Mouse (Mus musculus): Measurements from ENCODE around the gene Aim2.

Gene Aim2

DNA sequence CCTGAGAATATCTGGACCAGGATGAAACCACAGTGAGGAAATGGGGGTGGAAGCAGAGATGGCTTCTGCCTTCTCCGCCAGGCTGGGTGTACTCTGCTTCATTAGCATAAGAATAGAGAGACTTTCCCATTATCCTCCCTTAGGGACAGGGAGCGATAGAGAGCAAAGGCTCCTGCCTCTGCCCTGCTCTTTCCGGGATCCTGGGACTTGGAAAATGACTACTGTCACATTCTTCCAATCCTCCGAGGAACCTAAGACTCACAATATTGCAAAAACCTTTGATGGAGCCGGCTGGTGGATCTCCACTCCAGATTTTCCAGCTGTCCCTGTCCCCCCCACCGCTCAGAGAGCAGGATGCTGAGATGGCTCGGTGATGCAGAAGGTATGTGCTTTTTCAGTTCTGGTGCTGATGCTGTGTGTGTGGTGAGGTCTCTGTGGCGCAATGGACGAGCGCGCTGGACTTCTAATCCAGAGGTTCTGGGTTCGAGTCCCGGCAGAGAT is 39.3 kb downstream of the Aim2 start:
- no peak for DNase-seq (ENCODE audit: low read depth, low spot score)

DNA sequence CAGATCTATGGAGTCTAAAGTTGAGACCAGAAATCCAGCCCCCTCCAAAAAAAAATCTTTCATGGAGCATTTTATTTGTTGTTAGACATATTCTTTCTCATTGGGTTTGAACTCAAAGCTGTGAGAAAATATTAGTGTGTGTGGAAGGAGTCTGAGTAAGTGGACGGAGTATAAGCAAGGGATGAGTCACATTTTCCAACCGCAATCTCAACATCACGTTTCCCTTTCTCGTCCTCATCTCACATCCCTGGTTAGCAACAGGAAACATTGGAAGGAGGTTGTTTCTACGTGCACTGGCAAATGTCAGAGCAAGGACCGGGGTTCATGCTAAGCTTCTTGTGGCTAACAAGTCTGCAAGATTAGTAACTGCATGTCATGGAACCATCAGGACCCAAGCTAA is 41.1 kb downstream of the Aim2 start:
- DNase-seq (ENCODE audit: low read depth, low spot score) = peak; percentile 68

DNA sequence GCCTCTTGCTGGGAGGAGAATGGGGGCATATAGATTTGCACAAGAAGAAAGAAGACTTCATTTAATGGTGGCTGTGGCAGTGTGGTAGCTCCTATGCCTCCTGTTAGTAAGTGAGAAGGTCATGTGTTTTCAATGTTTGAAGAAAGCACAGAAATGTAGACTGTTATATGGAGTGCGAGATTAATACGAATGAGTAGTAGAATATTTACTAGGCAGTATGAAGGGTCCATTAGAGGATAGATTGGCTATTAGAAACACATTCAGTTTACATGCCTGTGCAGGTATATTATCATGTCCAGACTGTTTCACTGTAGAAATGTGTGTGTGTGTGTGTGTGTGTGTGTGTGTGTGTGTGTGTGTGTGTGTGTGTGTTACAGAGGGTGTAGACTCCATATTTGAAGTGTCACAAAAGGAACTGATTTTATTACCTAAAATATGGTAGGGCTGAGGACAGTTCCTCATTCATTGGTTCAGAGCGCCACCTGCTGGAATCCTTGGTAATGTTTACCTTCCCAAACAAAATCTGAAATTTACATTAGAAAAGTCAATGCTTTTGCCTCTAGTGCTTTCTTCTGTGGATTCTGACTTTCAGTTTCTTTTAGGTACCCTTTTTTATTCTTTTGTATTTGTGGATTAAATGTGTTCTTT is 47.8 kb downstream of the Aim2 start:
- DNase-seq (ENCODE audit: low read depth, low spot score) = peak; percentile 56

DNA sequence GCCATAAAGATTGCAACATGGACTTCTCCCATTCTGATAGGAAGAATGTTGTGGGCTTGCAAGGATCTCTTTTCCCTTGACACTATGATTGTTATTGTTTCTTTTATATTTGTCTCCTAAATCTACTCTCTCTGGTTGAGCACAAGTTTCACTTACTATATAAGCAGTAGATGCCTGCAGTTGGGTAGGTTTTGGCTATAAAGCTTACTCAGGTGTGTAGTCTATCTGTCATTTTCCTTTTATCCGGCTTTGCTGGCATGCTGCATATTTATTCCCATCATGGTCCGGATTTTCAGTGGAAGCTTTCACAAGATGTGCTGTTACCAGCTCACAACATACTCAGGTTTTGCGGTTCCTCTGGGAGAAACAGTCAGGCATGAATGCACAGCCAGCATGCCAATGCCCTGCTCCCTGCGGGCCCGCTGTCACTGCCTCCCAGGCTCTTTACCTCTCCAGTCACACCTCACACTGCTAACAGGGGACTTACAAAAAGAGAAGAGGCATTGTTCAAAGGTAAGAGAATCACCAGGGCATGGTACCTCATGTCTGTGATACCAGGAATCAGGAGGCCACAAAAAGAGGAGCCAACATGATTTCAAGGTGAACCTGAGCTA is 54.1 kb downstream of the Aim2 start:
- no peak for DNase-seq (ENCODE audit: low read depth, low spot score)

DNA sequence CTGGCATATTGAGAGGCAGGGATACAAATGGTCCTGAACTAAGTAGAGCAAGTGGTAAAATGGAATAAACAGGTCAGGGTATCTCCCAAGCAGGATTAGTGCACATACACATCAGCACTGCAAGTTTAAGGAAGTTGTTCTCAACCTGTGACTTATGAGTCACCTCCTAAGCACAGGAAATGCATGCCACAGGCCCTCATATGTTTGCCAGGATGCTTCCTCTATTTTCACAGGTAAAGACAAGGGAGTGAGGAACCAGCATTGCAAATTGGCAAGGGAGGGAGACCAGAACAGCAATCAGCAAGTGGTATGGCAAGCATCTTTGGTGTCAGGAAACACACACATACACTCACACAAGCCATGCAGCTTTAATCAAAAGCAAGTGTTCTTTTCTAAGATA is 58.4 kb downstream of the Aim2 start:
- peak; percentile 14 for DNase-seq (ENCODE audit: low read depth, low spot score)

DNA sequence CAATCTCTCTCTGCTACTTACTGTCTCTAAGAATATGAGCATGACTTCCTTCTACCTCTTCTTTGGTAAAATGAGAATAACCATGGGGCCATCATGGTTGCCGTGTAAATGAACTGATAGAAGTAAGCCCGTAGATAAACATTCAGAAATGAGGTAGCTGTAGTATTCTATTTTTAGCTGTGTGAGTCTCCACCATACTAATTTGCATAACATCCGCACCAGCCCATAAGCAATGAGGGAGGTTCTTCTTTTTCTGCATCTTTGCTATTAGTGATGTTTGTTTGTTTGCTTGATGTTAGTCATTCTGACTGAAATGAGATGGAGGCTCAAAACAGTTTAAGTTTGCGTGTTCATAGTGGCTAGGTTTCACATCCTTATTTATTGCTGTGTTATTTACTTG is 61.2 kb downstream of the Aim2 start:
- no peak for DNase-seq (ENCODE audit: low read depth, low spot score)

DNA sequence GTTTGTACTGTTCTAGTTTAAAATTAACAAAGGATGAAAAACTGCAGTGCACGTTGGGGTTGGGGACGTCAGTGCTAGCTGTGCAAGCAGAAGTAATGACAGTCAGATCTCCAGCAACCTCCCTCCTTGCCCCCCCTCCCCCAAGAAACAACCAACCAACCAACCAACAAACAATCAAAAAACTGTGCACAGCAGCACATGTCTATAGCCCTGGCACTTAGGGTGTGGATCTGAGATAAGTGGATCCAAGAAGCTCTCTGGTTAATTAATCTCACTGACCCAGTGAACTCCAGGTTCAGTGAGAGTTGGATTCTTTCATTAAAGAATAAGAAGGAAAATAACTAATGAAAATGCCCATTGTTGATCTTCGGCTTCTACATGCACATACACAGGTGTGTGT is 64.0 kb downstream of the Aim2 start:
- DNase-seq (ENCODE audit: low read depth, low spot score) = no peak

DNA sequence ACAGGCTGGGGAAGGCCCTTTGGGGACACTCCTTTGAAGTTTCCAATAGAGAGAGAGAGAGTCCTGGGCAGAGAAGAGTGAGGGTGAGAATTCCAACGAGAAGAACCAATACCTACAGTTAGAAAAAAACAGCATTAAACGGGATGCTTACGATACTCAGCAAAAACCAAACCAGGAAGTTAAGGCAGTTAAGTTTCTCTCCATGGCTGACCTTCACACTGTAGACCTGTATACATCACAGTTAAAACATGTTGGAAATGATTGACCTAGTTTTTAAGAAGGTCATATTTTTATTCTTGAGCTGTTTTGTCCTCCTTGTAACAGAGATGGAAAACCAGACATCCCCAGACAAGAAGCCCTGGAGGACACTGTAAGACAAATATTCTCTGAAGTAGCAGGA is 67.8 kb downstream of the Aim2 start:
- no peak for DNase-seq (ENCODE audit: low read depth, low spot score)

DNA sequence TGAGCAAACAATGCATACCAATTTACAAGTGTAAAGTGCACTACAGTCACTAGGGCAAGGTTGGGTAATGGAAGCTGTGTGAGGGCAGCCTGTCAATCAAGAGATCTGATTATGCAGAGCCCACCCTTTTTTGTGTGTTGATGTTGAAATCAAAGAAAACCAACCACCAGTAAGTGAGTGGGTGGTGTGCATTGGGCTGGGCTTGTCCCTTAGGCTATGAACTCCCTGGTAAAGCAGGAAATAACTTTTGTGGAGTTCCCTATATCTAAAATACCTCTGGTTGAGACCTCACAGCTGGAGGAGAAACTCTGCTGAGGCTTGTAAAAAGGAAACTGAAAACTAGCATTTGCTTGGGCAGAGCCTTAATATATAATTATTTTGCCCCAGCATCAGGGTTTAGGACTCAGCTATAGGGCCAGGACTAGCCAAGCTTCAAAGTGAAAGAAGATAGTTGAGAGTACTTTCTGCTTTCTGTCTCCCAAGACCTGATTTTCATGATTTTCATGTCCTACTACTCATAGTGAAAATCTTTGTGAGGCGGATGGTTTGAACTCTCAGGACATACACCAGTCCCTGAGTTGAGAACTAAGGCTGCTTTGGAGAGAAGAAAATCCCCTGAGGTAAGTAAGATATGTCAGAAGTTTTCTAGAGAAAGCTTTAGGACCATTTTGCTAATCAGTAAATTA is 68.4 kb downstream of the Aim2 start:
- DNase-seq (ENCODE audit: low read depth, low spot score) = peak; percentile 50

GRCm38 (mm10) chr1:173420374-173420773 is 69.7 kb downstream of the Aim2 start:
- DNase-seq (ENCODE audit: low read depth, low spot score) = peak; percentile 83

- DNase-seq (ENCODE audit: low read depth, low spot score) = no peak
Observed at GRCm38 (mm10) chr1:173426345-173426744, 75.7 kb downstream of the Aim2 start.

- no peak for DNase-seq (ENCODE audit: low read depth, low spot score)
Observed at GRCm38 (mm10) chr1:173427385-173427784, 76.7 kb downstream of the Aim2 start.

GRCm38 (mm10) chr1:173429995-173430699 is 79.5 kb downstream of the Aim2 start:
- peak; percentile 43 for DNase-seq (ENCODE audit: low read depth, low spot score)

GRCm38 (mm10) chr1:173432411-173432810 is 81.7 kb downstream of the Aim2 start:
- peak; percentile 78 for DNase-seq (ENCODE audit: low read depth, low spot score)

- peak; percentile 81 for DNase-seq (ENCODE audit: low read depth, low spot score)
Observed at GRCm38 (mm10) chr1:173437161-173437953, 86.7 kb downstream of the Aim2 start.

DNA sequence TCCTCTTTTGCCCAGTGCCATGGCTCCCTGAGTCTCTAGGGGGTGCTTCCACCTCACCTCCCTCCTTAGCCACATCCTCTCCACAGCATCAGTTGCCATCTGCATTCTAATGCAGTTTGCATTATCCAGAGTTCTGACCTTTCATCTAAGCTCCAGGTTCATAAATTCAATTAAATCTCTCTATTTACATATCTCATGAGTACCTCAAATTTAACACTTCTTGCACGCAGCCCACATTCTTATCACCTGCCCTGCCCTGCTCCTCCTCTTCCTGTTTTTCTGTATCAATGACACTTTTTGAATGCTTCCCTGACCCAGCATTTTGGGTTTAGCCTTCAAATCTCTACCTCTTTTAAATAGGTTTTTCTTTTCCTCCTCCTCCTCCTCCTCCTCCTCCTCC is 90.0 kb downstream of the Aim2 start:
- DNase-seq (ENCODE audit: low read depth, low spot score) = peak; percentile 62

DNA sequence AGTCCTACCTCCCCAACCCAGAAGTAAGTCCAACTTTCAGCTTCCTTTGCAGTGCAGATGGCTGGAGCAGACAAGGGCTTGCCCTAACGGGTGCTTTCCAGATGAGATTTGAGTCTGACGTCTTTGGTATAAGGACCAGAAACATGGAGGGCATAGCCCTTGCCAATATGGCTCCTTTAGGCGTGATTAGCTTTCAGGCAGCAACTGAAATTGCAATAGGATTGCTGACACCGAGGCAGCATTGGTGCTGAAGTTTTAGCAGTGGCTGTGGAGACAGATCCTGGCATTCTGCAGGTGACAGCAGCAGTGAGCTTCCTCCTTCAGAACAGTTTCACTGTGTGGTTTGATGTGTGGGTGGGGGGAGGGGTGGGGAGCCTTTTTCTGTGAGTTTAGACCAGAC is 90.5 kb downstream of the Aim2 start:
- DNase-seq (ENCODE audit: low read depth, low spot score) = peak; percentile 78

DNA sequence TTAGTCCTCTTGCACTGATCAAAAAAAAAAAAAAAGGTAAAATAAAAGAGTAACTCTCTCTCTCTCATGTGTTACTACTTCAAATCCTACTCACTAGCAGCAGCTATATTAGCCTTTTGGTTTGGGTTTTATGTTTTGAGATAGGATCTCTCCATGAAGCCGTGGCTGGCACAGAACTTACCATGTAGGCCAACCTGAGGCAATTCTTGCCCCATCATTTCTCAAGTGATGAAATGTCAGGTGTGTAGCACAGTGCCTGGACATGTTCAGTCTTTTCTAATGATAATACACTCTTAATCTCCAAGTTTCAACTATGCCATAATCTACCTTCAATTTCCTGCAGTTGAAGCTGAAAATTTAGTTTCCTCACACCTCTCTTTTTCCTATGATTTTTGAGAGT is 92.4 kb downstream of the Aim2 start:
- DNase-seq (ENCODE audit: low read depth, low spot score) = no peak

DNA sequence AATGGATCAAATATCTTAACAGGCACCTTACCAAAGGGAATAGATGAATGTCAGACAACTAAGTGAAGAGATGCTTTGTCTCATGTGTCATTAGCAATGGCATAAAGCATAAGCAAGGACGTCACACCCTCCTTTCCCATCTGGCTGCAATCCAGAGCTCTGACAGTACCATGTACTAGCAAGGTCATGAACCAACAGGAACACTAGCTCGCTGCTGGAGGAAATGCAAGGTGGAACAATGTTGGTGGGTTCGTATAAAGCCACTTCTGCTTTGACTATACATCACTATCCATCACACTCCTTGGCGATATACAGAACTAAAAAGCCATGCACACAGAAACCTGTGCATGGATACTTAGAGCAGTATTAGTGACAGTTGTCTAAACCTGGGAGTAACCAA is 96.4 kb downstream of the Aim2 start:
- no peak for DNase-seq (ENCODE audit: low read depth, low spot score)

- no peak for DNase-seq (ENCODE audit: low read depth, low spot score)
Observed at GRCm38 (mm10) chr1:173450621-173451020, 99.9 kb downstream of the Aim2 start.

DNA sequence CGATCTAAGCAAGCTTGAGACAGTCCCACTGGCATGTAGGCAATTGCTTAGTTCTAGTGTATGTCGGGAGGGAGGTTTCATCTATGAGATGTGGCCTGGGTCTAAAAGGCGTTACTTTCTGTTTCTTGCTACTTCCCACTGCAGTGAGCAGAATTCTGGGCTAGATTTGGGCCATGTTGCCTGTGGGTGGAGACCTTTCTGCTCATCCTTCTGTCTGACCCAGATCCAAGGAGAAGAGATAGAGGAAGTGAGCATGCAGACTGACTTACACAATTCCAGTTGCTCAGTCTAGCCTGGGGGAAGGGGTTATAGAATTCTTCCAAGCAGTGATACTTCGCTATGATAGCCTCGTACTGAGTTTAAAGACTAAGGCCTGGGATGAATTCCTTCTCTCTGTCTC is 101.0 kb downstream of the Aim2 start:
- no peak for DNase-seq (ENCODE audit: low read depth, low spot score)

All from CD4-positive helper T cell, adult 2 months (primary cell).